Mouse (Mus musculus): ENCODE data around the gene Mpg.
"Not testable (repeated sequence)": the region's sequence is repeated elsewhere in the genome, so short reads cannot be mapped to it uniquely, and the experiment has no call there.

The Mpg gene

GRCm38 (mm10) chr11:32226124-32226871, at the start of gene Mpg:
Gene Mpg (plus strand): TSS chr11:32226505.
- peak; percentile 91 for DNase-seq

- no peak for DNase-seq
Measured at GRCm38 (mm10) chr11:32178506-32178905, 47.8 kb upstream of the Mpg start.

DNA sequence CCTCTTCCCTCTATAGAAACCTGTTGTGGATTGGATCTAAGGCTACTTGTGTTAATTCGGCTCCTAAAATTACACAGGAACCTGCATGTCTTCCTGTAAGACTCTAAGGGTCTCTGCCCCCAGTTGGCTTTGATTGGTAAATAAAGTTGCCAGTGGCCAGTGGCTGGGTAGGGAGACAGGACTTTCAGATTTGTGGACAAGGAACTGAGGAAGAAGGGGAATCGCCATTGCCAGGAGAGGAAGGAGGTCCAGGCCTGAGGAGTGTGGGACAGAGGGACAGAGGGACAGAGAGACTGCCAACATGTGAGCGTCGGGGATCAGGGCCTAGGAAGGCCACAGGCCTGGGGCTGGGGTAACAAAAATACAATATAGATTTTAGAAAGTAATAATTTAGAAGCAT, 45.1 kb upstream of the Mpg start:
- DNase-seq = no peak

- DNase-seq = peak; percentile 72
Measured at GRCm38 (mm10) chr11:32181973-32182868, 44.1 kb upstream of the Mpg start.

DNA sequence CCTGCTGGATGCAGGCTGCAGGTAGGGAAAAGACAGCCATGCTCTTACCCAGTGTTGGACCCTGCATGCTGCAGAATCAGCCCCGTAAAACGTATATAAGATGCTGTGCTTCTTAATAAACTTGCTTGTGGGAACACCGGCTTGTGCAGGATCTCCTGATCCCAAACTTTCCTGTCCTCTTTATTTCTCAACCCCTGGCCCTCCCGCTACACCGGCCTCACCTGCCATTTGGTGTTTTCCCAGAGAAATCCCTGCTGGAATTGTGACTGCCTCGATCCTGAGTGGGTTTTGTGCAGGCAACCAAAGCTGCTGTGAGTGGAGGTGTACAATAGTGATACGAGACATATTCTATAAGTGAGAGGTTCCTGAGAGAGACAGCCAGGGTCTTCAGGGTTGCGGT, 41.8 kb upstream of the Mpg start:
- no peak for DNase-seq

GRCm38 (mm10) chr11:32186031-32186430, 40.3 kb upstream of the Mpg start:
- DNase-seq = no peak

- DNase-seq = no peak
Measured at GRCm38 (mm10) chr11:32187256-32187655, 39.0 kb upstream of the Mpg start.

DNA sequence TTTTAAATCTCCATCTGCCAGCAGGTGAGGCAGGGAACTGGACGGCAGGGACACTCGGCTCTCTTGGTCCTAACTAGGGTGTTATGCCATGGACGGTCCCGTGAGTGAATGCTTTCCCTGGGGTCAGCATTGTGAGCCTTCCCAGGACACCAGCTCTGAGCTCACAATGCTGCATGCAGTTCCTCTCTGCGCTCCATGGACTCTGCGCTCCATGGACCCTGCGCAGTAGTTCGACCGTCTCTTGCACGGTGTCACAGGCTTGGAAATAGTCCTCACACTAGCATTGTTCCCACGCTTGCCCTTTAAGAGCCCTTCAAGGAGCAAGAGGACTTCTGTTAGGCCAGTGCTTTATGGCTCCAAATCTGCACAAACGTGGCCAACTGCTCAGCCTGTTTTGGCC, 37.4 kb upstream of the Mpg start:
- no peak for DNase-seq

- no peak for DNase-seq
Measured at GRCm38 (mm10) chr11:32189434-32189833, 36.9 kb upstream of the Mpg start.

- no peak for DNase-seq
Measured at GRCm38 (mm10) chr11:32190119-32190518, 36.2 kb upstream of the Mpg start.

- DNase-seq = no peak
Measured at GRCm38 (mm10) chr11:32190603-32191110, 35.6 kb upstream of the Mpg start.

GRCm38 (mm10) chr11:32193156-32193555, 33.1 kb upstream of the Mpg start:
- no peak for DNase-seq

- DNase-seq = no peak
Measured at GRCm38 (mm10) chr11:32194086-32194485, 32.2 kb upstream of the Mpg start.

DNA sequence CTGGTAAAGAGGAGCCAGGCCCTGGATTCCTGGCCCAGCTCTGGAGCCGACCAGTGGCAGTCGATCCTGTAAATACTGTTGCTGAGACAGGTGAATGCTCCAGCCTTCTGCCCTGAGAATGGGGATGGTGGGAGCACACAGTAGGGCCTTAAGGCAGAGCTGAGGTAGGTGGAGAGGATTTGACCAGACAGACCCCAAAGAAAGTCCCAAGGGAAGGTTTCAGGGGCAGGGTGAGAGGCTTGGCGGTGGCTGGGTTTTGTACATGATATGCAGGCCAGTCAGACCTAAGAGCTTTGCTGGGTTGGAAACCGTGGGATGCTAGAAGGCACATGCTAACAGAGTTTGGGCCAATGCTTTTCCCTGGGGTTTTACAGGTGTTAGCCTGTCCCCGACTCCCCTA, 31.7 kb upstream of the Mpg start:
- DNase-seq = no peak

GRCm38 (mm10) chr11:32195867-32196540, 30.3 kb upstream of the Mpg start:
- no peak for DNase-seq

DNA sequence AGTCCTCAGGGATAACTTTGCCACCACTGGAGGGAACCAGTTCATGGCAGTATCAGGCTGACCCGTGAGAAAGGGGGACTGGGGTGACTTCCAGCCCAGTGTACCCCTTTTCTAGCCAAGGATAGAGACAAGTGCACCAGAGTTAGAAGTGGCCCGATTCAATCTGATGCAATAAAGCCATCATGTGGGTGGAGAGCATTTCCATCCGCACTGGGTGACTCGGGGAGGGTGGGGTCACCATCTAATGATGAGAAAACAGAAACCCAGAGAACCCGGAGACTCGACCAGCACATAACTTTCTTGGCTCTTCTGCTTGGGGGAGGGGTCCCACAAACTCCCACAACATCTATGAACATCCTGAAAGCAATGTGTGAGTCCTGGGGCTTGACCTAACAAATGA, 29.6 kb upstream of the Mpg start:
- no peak for DNase-seq

DNA sequence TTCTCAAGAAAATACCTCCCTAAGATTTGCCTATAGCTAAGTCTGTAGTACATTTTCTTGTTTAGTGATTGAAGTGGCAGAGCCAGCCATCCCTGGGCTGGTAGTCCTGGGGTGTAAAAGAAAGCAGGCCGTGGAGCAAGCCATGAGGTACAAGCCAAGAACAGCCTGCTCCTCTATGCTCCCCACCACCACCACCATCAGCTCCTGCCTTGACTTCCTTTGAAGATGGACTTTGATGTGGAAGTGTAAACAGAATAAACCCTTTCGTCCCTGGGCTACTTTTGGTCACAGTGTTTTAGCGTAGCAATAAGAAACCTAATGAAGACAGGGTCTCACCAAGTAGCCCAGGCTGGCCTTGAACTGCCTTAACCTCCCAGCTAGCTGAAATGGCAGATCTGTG, 28.5 kb upstream of the Mpg start:
- no peak for DNase-seq

DNA sequence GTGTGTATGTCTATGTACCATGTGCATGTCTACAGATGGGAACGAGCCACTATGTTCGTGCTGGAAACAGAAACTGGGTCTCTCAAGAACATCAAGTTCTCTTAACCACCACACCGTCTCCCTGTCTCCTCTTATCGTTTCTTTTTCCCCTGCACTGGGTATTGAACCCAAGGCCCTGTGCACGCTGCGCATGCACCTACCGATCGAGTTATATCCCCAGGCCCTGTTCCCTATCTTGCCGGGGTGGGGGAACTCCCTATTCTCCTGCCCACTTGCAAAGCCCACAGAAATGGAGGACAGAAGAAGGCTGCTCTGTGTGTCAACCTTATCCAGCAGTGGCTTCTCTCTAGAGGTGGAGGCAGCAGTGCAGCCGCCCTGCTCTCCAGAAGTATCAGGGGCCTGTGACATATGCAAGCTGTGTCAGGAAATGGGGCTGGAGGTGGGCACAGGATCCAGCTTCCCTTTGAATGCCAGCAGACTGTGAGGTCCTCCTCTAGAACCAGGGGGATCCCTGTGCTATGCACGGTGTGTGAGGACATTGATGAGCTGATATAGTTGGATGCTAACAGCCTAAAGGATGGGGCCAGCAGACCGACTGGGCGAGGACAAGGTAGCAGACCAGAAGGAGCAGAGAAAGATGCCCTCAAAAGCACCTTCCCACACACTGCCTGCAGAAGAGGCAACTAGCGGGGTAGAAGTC, 27.9 kb upstream of the Mpg start:
- DNase-seq = no peak

GRCm38 (mm10) chr11:32199230-32199629, 27.1 kb upstream of the Mpg start:
- no peak for DNase-seq

DNA sequence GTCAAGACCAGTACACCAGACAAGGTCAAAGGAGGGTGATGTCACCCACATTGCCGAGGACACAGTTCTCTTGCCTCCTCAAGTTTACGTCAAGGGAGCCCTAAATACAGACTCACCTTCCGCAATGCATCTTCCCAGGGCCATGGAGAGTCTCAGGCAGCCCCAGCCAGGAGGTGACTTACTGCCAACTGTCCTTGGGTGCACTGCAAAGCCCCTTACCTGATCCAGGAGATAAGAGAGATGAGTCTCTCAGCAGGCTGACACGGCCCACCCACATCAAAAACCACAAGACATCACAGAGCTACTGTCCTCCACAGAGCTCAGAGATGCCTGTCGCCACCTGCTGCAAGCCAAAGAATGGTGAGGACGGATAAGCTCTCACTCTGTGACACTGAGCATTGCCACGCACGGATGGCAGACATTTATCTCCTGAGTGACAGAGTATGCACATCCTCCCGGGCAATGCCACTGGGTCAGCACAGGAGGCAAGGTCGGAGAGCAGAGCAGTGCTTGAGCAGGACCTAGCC, 26.2 kb upstream of the Mpg start, which contains the start of gene Il9r:
Gene Il9r (minus strand): TSS at position 205 of the 527 bp plus-strand sequence.
- no peak for DNase-seq

GRCm38 (mm10) chr11:32200992-32201391, 25.3 kb upstream of the Mpg start:
- DNase-seq = not testable (repeated sequence)
